Comparison of ENCODE assay signal across 19 mouse cellular contexts in genomic region chr5:97417185-97417584, GRCm38 (mm10). TPM values are rescaled to one million over a fixed set of nuclear protein-coding genes. Genes with fewer than 3 reads are reported as not detected.
"Had no signal": no experiment of that assay in that cellular context is flagged by ENCODE, and none has a peak within 500 bp of the region (broad histone marks: within the 10 kb centered on the region; RNA-seq: fewer than 3 reads in every experiment).

No protein-coding gene starts in this region.

- H3K36me3 ChIP-seq: limb, embryonic 15.5 days; liver, embryonic 12.5 days; neural tube, embryonic 15.5 days had no signal

- H3K9me3 ChIP-seq: limb, embryonic 15.5 days; liver, embryonic 12.5 days; neural tube, embryonic 15.5 days had no signal

- ATAC-seq: liver, embryonic 12.5 days had no signal

- H3K4me2 ChIP-seq: limb, embryonic 15.5 days; liver, embryonic 12.5 days; lung, embryonic 14.5 days; neural tube, embryonic 15.5 days had no signal

- H3K9ac ChIP-seq: limb, embryonic 15.5 days; liver, embryonic 12.5 days; lung, embryonic 14.5 days; neural tube, embryonic 15.5 days had no signal

- H3K4me3 ChIP-seq: limb, embryonic 15.5 days; liver, embryonic 12.5 days; myocyte; neural tube, embryonic 15.5 days had no signal

- H3K27ac ChIP-seq: limb, embryonic 15.5 days; liver, embryonic 12.5 days; macrophage; neural tube, embryonic 15.5 days; stomach, postnatal 0 days had no signal

- H3K4me1 ChIP-seq: limb, embryonic 15.5 days; liver, embryonic 12.5 days had no signal

- DNase-seq: kidney, postnatal 14 days; layer of hippocampus, adult 9-11 months; layer of hippocampus, postnatal 36 days; lung, embryonic 14.5 days; lung, postnatal 14 days; midbrain, embryonic 14.5 days; right cerebral cortex, adult 18-20 months; right cerebral cortex, postnatal 25 days had no signal

- H3K27me3 ChIP-seq: limb, embryonic 15.5 days; liver, embryonic 12.5 days; neural tube, embryonic 15.5 days had no signal

RNA-seq across cellular contexts. Expression of gene Naa11, which starts 25.0 kb away (rescaled TPM):
- polyA plus RNA-seq: kidney, embryonic 14.5 days; limb, embryonic 11.5 days; limb, embryonic 15.5 days; liver, embryonic 12.5 days; liver, embryonic 16.5 days; macrophage; midbrain, embryonic 14.5 days; neural tube, embryonic 11.5 days; neural tube, embryonic 15.5 days; small intestine, adult 2 months; stomach, postnatal 0 days had no signal

RNA-seq across cellular contexts. Expression of gene Gk2, which starts 39.6 kb away (rescaled TPM):
- polyA plus RNA-seq: kidney, embryonic 14.5 days; limb, embryonic 11.5 days; limb, embryonic 15.5 days; liver, embryonic 12.5 days; liver, embryonic 16.5 days; lung, embryonic 14.5 days; macrophage; midbrain, embryonic 14.5 days; myocyte; neural tube, embryonic 11.5 days; neural tube, embryonic 15.5 days; small intestine, adult 2 months; stomach, postnatal 0 days had no signal
